Mouse (Mus musculus) kidney, embryonic 16.5 days (tissue): ENCODE measurements at regions not wholly inside any gene's neighbourhood (a gene's known extent, or its start where the extent isn't known, plus 50 kb on each side); places are given as distances from the start of the nearest gene placed in this dataset.
"Not testable (repeated sequence)": the region's sequence is repeated elsewhere in the genome, so short reads cannot be mapped to it uniquely, and the experiment has no call there.

ENCODE experiments used
- ATAC-seq: fragments of 200-750 bp; cut with Nextera tagmentation; 2 replicates; pipeline ENCODE4 v1.8.0; 2017; ENCODE audit warnings: moderate TSS enrichment; ENCODE audit not compliant: low FRiP score, low TSS enrichment
- H3K27ac ChIP-seq: fragments of 300-500 bp; sonication (generic); 2 replicates; pipeline ENCODE4 v1.5.1; 2014; ENCODE audit warnings: low read length
- H3K27me3 ChIP-seq: fragments of 300-500 bp; sonication (generic); 2 replicates; pipeline ENCODE4 v1.6.1; 2014; ENCODE audit warnings: low read length, control low read depth, mixed read lengths; ENCODE audit not compliant: insufficient read depth
- H3K36me3 ChIP-seq: fragments of 300-500 bp; sonication (generic); 2 replicates; pipeline ENCODE4 v1.6.1; 2014; ENCODE audit warnings: low read length, control low read depth, mixed read lengths; ENCODE audit not compliant: insufficient read depth
- H3K4me1 ChIP-seq: fragments of 300-500 bp; sonication (generic); 2 replicates; pipeline ENCODE4 v1.6.1; 2014; ENCODE audit warnings: low read length, control low read depth, mixed read lengths; ENCODE audit not compliant: insufficient read depth
- H3K4me2 ChIP-seq: fragments of 300-500 bp; sonication (generic); replicated peaks from 2 replicates; pipeline ENCODE4 v1.6.1; 2014; ENCODE audit warnings: low read depth, low read length
- H3K4me3 ChIP-seq: fragments of 300-500 bp; sonication (generic); 2 replicates; pipeline ENCODE4 v1.5.1; 2014; ENCODE audit warnings: mild to moderate bottlenecking, low read length
- H3K9ac ChIP-seq: fragments of 300-500 bp; sonication (generic); replicated peaks from 2 replicates; pipeline ENCODE4 v1.6.1; 2014; ENCODE audit warnings: low read length
- H3K9me3 ChIP-seq: fragments of 300-500 bp; sonication (generic); 2 replicates; pipeline ENCODE4 v1.6.1; 2016; ENCODE audit warnings: low read length, control low read depth
- WGBS: fragments of 180-500 bp; shearing (Covaris S2); extraction: QIAGEN DNeasy Blood & Tissue Kit; methylation state at CpG from one replicate; pipeline ENCODE4 v1.1.7; 2014; 5-methylcytosine and 5-hydroxymethylcytosine counted together

DNA sequence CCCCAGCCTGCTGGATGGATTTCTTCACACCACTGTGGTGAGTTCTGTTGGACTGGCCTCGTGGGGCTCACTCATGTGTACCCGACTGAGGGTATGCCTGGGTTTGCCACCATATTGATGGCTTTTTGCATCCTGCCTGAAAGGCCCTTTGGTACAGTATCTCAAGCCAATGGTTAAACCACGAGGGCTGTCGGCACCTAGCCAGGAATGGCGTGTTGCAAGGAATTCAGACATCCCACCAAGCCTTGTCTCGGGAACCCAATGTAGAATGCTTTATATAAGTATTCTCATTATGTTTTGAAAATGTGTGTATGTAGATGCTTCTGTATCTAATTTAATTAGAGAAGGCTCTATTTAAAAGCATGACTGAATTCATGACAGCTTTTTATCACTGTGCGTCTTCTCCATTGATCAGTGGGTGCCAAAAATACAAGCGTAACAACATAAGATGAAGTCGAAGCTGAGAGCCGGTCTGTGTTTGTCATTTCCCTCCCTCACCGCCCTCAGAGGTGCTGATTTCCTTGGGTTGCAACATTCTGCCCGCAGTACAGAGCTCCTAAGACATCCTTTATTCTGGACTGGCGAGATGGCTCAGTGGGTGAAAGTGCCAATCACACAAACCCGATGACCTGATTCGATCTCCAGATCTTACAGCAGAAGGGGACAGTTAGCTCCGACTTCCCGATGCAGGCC is 90.5 kb upstream of the Akt3 start:
- Histone ChIP-seq H3K4me1 (no peaks in the 10 kb centered on the region), H3K9me3 (no peaks in the 10 kb centered on the region), H3K27ac (no peak overlapping the region), H3K4me3 (no peak overlapping the region), H3K9ac (no peak overlapping the region), H3K36me3 (no peaks in the 10 kb centered on the region), H3K4me2 (no peak overlapping the region), H3K27me3 (no peaks in the 10 kb centered on the region)
- WGBS, result 90% methylated on average over 17 of the region's 17 CpGs
- ATAC-seq, result no peak

DNA sequence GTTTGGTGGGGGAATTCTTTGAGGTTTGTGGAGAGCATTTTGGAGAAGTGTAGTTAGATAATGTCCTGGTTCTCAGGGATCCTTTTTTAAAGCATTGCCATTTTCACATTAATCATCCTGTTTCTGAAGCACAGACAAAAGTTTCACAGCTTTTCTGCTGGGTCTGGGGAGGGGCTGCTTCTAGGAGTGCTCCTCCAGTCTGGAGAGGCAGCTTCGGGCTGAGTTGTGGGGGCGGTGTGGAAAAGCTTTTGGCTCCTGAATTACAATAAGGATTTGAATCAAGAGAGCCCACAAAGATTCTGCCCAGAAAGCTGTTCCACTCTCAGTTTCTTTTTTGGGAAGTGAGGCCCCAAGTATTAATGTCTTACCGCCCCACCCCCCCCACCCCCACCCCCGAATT is 89.2 kb upstream of the Akt3 start:
- H3K27me3 ChIP-seq, result no peaks in the 10 kb centered on the region
- H3K4me3 ChIP-seq, result no peak overlapping the region
- no peak overlapping the region for H3K27ac ChIP-seq
- H3K4me1 ChIP-seq, result 0 out of 2 replicates have a peak, but pooled peaks cover 4% of the 10 kb centered on the region
- no peak overlapping the region for H3K9ac ChIP-seq
- ATAC-seq, result no peak
- no peak overlapping the region for H3K4me2 ChIP-seq
- H3K9me3 ChIP-seq, result no peaks in the 10 kb centered on the region
- no peaks in the 10 kb centered on the region for H3K36me3 ChIP-seq
- WGBS, result 31% methylated on average over 3 of the region's 4 CpGs

GRCm38 (mm10) chr1:177346540-177346939 is 88.5 kb upstream of the Akt3 start:
- H3K9me3 ChIP-seq, result no peaks in the 10 kb centered on the region
- H3K9ac ChIP-seq, result no peak overlapping the region
- 45% methylated on average over 6 of the region's 6 CpGs for WGBS
- no peak overlapping the region for H3K4me3 ChIP-seq
- H3K27ac ChIP-seq, result no peak overlapping the region
- H3K36me3 ChIP-seq, result no peaks in the 10 kb centered on the region
- 0 out of 2 replicates have a peak, but pooled peaks cover 4% of the 10 kb centered on the region for H3K4me1 ChIP-seq
- ATAC-seq, result no peak
- H3K27me3 ChIP-seq, result no peaks in the 10 kb centered on the region
- no peak overlapping the region for H3K4me2 ChIP-seq

- 84% methylated on average over 6 of the region's 6 CpGs for WGBS
Observed at GRCm38 (mm10) chr1:177345540-177345939, 87.5 kb upstream of the Akt3 start.

GRCm38 (mm10) chr1:177343949-177344348 is 85.9 kb upstream of the Akt3 start:
- Histone ChIP-seq H3K4me1 (peaks cover 7% of the 10 kb centered on the region; the same call in 1 of the 2 replicates), H3K9ac (no peak overlapping the region), H3K9me3 (no peaks in the 10 kb centered on the region), H3K36me3 (no peaks in the 10 kb centered on the region), H3K4me3 (no peak overlapping the region), H3K27me3 (no peaks in the 10 kb centered on the region), H3K4me2 (no peak overlapping the region), H3K27ac (no peak overlapping the region)
- ATAC-seq, result no peak
- WGBS, result 82% methylated on average over 4 of the region's 4 CpGs

More at GRCm38 (mm10) chr1:177345540-177345939, 87.5 kb upstream of the Akt3 start:
- Histone ChIP-seq H3K9ac (no peak overlapping the region), H3K4me2 (no peak overlapping the region), H3K36me3 (no peaks in the 10 kb centered on the region), H3K27me3 (no peaks in the 10 kb centered on the region), H3K4me3 (no peak overlapping the region), H3K9me3 (no peaks in the 10 kb centered on the region), H3K4me1 (0 out of 2 replicates have a peak, but pooled peaks cover 4% of the 10 kb centered on the region), H3K27ac (no peak overlapping the region)
- no peak for ATAC-seq

GRCm38 (mm10) chr1:177343121-177343520 is 85.1 kb upstream of the Akt3 start:
- no peaks in the 10 kb centered on the region for H3K36me3 ChIP-seq
- H3K27me3 ChIP-seq, result no peaks in the 10 kb centered on the region
- no peak overlapping the region for H3K4me3 ChIP-seq
- no peak overlapping the region for H3K9ac ChIP-seq
- WGBS, result 20% methylated on average over 6 of the region's 6 CpGs
- H3K4me2 ChIP-seq, result no peak overlapping the region
- H3K27ac ChIP-seq, result no peak overlapping the region
- H3K9me3 ChIP-seq, result no peaks in the 10 kb centered on the region
- no peak; the same call in 1 of the 2 replicates for ATAC-seq
- peaks cover 14% of the 10 kb centered on the region; the same call in 1 of the 2 replicates for H3K4me1 ChIP-seq

DNA sequence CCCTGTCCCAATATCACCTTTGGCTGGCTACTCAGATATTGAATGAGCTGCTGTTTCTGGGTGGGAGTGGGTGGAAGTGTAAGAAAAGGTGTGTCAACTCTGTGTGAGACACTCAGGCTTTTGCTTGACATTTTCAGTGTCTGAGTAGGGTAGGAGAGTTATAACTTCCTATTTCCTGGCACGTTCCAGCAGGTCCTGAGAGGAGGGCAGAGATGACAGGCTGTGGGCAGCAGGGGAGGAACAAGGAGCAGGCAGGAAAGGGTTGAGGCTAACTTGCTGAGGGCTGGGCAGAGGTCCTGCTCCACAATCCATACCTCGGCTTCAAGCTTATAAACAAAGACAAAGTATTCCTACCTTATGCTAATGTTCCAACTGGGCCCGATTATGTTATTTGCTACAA is 82.2 kb upstream of the Akt3 start:
- H3K36me3 ChIP-seq, result no peaks in the 10 kb centered on the region
- H3K9ac ChIP-seq, result no peak overlapping the region
- WGBS, result 58% methylated on average over 3 of the region's 3 CpGs
- no peak for ATAC-seq
- peaks cover 14% of the 10 kb centered on the region; the same call in 1 of the 2 replicates for H3K4me1 ChIP-seq
- H3K27me3 ChIP-seq, result no peaks in the 10 kb centered on the region
- H3K4me2 ChIP-seq, result no peak overlapping the region
- no peaks in the 10 kb centered on the region for H3K9me3 ChIP-seq
- no peak overlapping the region for H3K27ac ChIP-seq
- H3K4me3 ChIP-seq, result no peak overlapping the region

DNA sequence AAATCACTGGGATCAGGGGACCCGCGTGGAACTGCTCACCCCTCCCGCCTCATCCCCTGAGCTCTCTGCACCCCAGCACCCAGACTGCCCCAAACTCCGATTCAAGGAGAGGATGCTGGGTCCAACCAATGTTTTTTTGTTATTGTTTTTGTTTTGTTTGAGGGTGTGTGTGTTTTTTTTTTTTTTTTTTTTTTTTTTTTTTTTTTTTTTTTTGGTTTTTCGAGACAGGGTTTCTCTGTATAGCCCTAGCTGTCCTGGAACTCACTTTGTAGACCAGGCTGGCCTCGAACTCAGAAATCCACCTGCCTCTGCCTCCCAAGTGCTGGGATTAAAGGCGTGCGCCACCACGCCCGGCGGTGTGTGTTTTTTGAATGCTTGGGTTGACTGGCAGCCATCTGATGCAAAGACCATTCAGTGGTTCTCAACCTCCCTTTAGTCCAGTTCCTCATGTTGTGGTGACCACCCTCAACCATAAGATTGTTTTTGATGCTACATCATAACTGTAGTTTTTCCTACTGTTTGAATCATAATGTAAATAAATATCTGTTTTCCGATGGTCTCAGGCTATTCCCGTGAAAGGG is 81.3 kb upstream of the Akt3 start:
- not testable (repeated sequence) for H3K36me3 ChIP-seq, H3K27me3 ChIP-seq, H3K27ac ChIP-seq, ATAC-seq, H3K9me3 ChIP-seq
- H3K4me2 ChIP-seq, result peak overlapping the region; percentile 78
- 65% methylated on average over 11 of the region's 13 CpGs for WGBS
- peak overlapping the region; percentile 52 for H3K4me3 ChIP-seq
- peak overlapping the region; percentile 56 for H3K9ac ChIP-seq
- peaks cover 14% of the 10 kb centered on the region; the same call in 1 of the 2 replicates for H3K4me1 ChIP-seq

GRCm38 (mm10) chr1:177338466-177339206 is 80.6 kb upstream of the Akt3 start:
- Histone ChIP-seq H3K9ac (peak overlapping the region; percentile 56), H3K9me3 (no peaks in the 10 kb centered on the region), H3K36me3 (no peaks in the 10 kb centered on the region), H3K4me3 (peak overlapping the region; percentile 52), H3K27me3 (no peaks in the 10 kb centered on the region), H3K4me2 (peak overlapping the region; percentile 78), H3K27ac (peak overlapping the region; percentile 40; the same call in 1 of the 2 replicates), H3K4me1 (peaks cover 14% of the 10 kb centered on the region; the same call in 1 of the 2 replicates)
- 6% methylated on average over 32 of the region's 32 CpGs for WGBS
- ATAC-seq, result peak; percentile 96
